Mouse (Mus musculus): ENCODE measurements at regions not wholly inside any gene's neighbourhood (a gene's known extent, or its start where the extent isn't known, plus 50 kb on each side); places are given as distances from the start of the nearest gene placed in this dataset.

DNA sequence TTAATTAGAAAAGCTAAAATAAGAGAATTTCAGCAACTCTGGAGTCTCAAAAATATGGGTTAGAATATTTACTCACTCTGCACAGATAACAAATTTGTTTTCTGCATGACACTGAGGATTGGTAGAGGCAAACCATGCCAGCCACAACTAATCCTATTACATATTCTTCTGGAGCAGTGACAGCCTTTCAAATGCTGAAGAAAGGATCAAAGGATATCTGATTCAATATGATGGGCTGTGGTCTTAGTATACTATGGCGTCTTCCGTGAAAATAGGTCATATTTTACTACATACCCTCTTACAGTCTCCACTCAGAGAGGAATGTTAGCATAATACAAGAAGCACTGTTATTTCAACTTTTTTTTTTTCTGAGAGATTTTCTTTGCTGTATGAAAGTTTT is 1375.1 kb upstream of the Zeb2 start:
- ATAC-seq (ENCODE audit: insufficient number of reproducible peaks, low FRiP score, low TSS enrichment), result no peak

DNA sequence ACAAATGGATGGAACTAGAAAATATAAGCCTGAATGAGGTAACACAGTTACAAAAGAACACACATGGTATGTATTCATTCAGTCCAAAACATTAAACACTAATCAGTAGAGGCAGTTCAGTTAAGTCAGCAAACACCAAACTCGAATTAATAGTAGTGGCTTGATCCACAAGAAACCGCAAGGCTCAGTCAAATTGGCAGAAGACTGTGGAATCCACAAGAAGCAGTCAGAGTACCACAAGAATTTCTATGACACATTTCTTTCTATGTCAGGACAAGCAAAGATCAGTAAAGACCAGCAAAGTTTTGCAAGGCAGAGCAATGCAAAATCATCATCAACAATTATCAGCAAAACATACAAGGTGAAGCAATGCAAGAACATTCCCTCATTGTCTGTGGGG is 1373.9 kb upstream of the Zeb2 start:
- ATAC-seq (ENCODE audit: insufficient number of reproducible peaks, low FRiP score, low TSS enrichment), result no peak

DNA sequence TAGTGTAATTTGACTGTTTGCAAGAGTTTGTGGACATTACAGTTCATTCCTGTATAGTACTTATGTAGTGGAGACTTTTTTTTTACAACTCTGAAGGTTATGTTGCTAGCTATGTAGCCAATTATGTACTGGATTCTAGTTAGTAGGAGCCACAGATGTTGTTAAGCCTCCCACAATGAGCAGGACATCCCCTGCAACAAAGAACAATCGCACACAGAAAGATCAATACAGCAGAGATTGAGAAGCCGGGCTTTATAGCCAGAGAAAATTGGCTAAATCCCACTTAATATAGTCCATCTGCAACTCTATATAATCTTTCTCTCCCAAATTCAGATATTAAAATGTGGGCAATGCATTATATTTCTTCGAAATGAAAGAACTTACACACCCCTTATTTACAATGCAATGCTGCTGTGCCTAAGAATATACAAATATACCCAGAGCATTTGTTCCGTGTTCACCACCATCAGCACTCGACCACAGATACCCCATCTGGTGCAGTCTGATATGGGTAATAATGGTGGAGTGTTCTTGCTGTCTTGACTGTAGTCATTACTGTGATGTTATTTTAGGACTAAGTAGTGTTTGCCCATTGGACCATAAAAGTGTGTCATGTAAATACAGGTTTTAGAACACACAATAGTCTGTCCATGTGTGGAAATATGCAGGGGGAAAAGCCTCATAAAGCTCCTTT is 1351.9 kb upstream of the Zeb2 start:
- ATAC-seq (ENCODE audit: insufficient number of reproducible peaks, low FRiP score, low TSS enrichment), result no peak

DNA sequence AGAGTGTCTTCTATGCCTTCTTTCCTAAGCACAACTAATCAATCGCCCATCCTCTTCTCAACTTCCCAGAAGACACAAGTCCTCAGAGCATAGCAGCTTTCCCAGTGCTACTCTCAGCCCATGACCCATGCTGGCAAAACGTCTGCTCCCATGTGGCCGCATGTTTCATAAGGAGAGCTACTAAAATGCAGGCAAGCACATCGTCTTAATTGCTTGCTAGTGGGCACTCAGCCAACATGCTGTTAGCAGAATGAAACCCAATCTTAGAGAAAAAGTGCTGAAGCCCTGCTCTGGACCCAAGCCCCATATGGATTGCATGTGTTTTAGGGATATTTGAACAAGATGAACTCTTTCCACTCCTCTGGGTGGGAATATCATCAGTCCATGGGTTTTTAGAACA is 1348.2 kb upstream of the Zeb2 start:
- no peak for ATAC-seq (ENCODE audit: insufficient number of reproducible peaks, low FRiP score, low TSS enrichment)

DNA sequence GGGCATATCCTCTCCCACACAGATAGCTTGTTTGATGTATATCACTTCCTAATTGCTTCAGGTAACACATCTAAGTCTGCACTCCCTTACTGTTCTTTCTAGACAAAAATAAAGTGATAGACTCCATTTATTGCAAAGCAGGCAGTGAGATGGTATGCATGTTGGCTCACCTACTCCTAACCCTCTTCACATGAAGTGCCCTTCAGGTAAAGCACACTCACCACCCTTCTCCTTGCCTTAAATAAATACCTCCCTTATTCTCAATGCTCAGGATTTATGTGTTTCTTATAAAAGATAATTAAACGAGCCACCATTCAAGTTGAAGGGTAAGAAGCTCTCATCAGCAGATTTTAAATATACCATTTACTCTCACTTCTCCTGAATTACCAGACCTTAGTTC is 1347.7 kb upstream of the Zeb2 start:
- ATAC-seq (ENCODE audit: insufficient number of reproducible peaks, low FRiP score, low TSS enrichment), result no peak

DNA sequence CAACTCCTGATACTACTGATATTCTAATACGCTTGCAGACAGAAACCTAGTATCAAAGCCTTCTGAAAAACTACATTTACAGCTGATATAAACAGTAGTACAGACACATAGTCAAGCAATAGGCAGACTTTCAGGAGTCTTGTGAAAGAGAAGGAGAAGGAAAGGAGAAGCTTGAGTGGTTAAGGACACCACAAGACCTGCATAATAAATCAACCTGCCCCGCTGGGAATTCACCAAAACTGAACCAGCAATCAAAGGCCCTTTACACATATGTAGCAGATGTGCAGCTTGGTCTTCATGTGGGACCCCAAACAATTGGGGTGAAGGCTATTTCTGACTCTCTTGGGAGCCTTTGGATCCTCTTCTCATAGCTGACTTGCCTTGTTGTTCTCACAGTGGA is 1345.5 kb upstream of the Zeb2 start:
- no peak for ATAC-seq (ENCODE audit: insufficient number of reproducible peaks, low FRiP score, low TSS enrichment)

DNA sequence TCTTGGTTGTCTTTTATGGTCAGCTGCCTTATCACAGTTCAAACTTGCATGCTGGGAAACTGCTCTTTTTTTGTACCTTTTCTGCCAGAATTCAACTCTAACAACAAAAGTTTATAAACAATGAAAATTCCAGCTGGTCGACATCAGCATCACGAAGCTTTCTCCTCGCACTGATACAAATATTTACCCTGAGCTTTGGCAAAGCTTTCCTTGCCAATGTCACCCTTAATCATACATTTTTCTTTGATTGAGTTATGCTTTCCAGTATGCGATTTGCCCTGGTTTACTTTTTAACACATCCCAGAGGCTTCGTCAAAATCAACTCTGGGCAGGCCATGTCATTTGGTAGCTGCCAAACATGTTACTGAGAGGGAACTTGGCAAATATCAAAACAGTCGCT is 1333.5 kb upstream of the Zeb2 start:
- no peak for ATAC-seq (ENCODE audit: insufficient number of reproducible peaks, low FRiP score, low TSS enrichment)

DNA sequence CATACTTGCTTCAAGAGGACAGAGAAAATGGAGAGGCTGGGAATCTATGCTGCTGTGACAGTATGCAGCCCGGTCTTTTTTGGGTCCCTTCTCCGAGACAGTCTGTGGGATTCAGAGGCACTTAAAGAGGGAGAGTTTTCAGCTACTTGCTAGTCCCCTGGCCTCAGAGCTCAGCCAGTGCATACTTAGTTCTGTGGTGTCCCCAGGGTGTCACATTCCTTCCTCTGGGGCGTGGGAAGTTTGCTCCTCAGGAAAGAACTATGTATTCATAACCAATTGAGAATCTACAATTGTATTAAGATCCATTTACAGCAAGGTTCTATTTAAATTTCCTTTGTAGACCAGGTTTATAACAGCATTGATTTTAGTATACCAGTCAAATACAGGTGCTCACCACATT is 1328.1 kb upstream of the Zeb2 start:
- no peak for ATAC-seq (ENCODE audit: insufficient number of reproducible peaks, low FRiP score, low TSS enrichment)

DNA sequence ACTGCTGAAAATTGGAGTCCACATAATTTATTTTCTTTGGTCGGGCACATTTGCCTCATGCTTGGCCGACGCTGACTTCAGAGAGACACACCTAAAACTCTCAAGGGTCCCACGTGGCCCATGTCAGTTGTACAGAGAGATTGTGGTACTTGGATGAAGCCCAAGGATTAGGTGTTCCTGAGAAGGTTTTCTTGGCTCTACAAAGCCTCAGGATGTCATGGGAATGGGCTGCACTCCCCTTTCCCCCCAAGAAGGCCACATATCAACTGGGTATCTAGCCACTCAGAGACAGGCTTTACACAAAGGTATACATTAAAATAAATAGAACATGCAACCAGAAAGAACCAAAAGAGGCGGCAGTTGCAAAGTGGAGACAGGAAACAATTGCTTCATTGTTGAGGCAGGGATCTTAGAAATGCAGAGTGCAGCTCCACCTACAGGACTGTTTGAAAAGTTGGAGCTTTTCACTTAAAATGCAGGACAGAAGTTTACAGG is 1326.5 kb upstream of the Zeb2 start:
- no peak for ATAC-seq (ENCODE audit: insufficient number of reproducible peaks, low FRiP score, low TSS enrichment)

DNA sequence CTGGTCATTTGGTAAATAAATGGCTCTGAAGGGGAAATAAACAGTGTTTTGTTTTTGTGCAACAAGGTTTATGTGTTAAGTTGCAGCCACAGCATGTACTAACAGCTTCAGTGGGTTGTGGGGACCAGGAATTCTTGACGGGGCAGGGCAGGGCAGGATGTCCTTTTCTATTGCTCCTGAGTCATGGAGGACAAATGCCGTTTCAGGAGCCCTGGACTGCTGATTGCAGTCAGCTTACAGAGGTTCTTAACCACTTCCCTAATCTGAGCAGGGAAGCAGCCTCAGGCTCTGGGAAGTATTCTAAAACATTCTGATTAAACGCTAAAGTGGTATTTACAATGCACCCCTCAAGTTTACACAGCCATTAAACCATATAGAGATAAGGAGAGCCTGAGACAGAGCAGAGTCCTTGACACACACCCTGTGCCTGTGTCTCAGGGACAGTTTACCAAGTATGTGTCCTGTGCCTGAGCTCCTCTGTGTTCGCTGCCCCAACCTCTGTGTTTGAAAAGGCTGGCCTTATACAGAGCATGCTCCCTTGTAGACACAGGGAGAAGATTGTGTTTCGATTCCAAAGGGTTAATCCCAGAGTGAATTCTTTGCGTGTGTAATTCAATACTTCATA is 1326.0 kb upstream of the Zeb2 start:
- ATAC-seq (ENCODE audit: insufficient number of reproducible peaks, low FRiP score, low TSS enrichment), result no peak

DNA sequence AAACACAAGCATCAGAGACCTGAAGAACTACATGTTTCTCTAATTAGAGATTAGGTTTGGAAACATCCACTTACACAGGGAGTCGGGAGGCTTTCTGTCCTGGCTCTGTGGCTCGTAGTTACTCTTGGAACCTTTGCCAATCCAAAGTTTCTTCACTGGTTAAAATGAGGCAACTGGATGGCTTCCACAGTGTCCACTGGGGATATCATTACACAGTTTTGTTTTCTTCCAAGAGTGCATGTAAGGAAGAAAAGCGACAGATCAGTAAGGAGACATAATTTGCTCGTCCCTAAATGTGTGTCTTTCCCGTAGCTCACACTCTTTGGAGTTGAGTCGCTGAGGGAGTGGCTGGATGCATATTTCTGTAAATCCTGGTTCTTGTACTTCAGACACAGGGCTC is 1325.4 kb upstream of the Zeb2 start:
- ATAC-seq (ENCODE audit: insufficient number of reproducible peaks, low FRiP score, low TSS enrichment), result no peak

DNA sequence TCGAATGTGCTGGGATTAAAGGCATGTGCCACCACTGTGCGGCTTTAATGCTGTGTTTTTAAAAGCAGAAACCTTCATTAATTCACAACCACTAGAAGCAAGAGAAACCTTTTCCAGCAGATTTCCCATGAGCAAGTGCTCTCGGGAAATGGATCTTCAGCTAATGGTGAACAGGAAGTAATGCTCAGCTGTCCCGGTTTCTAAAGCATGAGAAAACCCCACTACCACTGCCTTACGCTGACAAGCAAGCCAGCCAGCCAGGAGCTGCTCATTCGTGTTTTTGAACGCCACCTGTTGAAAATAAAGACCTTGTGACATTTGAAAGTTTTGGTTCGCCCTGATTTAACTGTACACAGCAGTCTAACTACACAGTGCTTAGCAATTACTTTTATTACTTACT is 1324.7 kb upstream of the Zeb2 start:
- ATAC-seq (ENCODE audit: insufficient number of reproducible peaks, low FRiP score, low TSS enrichment), result no peak

DNA sequence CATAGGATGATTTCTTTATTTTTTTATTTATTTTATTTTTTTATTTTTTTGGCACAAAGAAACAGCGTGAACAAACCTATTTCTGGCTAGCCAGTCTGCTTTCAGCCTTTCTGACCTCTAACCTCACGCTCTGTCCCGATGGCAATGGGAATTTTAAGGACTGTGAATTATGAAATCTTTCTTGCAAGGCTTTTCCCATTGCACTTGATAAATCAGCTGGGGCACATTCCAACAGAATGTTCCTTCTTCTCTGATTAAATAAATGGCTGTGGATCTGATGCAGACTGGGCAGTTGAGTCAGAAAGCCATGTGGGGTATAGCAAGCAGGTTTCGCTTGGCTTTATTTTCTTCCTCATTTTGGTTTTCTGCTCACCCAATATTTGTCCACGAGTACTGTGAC is 1324.2 kb upstream of the Zeb2 start:
- no peak for ATAC-seq (ENCODE audit: insufficient number of reproducible peaks, low FRiP score, low TSS enrichment)

DNA sequence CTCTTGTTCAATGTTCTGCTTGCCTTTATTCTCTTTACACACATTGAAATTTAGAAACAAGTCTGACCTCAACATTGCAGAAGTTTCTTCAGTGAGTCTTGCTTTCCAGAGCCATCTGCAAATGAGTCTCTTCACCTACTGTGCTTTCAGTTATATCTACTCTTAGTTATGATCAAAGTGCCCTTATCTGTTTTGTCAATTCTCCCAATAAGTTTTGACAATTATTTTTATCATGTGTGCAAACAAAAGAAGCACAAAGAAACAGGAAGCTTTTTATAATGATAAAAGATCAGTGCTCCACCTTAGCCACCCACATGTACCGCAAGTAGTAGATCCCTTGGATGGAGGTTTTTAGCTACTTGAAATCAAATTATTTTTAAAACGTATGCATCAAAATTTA is 1322.8 kb upstream of the Zeb2 start:
- ATAC-seq (ENCODE audit: insufficient number of reproducible peaks, low FRiP score, low TSS enrichment), result no peak

DNA sequence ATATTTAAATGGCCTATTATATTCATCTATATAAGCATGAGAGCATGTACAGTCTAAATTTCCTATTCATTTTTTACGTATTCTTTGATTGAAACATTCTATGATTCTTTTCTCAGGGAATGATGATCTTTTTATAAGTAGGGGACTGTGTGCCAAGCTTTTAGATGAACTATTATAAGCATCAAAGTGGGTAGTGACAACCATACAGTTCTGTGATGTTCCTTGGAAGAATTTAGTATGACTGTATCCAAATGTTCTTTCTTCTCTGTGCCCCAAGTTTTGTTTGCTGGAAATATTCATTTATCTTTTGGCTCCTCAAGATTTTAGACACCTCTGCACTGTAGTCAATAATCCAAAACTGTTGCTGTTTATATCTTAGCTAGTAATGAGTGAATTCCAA is 1301.1 kb upstream of the Zeb2 start:
- ATAC-seq (ENCODE audit: insufficient number of reproducible peaks, low FRiP score, low TSS enrichment), result no peak

DNA sequence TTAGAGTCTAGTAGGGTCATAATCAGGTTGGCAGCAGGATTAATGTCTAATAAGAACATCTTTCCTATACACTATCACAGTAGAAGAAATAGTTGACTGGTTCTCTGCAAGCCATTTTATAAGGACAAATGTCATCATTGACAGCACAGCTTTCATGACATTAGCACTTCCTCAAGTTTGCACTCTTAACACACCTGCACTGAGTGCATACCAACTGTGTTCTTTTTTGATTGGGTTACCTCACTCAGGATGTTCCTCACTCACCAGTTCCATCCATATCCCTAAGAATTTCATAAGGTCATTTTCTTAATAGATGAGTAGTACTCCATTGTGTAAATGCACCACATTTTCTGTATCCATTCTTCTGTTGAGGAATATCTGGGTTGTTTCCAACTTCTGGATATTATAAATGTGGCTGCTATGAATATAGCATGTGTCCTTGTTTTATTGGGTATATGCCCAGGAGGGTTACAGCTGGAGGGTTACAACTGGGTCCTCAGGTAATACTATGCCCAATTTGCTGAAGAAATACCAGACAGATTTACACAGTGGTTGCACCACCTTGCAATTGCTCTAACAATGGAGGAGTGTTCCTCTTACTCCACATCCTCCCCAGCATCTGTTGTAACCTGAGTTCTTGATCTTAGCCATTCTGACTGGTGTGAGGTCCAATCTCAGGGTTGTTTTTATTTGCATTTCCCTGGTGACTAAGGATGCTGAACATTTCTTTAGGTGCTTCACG is 1285.3 kb upstream of the Zeb2 start:
- no peak for ATAC-seq (ENCODE audit: insufficient number of reproducible peaks, low FRiP score, low TSS enrichment)

DNA sequence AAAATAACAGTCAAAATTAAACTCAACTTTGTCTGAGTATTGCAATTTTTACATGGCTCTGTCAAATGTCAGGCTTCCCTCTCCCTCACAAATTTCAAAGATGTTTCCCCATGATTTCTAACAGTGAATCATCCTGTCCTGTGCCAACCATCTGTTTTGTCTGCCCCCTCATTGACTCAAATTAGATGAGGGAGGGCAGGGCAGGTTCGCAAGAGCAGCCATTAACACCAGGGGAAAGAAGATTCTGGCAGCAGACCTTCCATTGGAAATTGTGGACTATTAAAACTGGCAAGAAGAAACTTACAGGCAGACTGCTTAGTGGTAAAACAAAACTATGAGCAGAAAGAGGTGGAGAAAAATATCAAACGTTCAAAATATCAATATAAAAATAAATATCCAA is 1277.0 kb upstream of the Zeb2 start:
- ATAC-seq (ENCODE audit: insufficient number of reproducible peaks, low FRiP score, low TSS enrichment), result no peak

DNA sequence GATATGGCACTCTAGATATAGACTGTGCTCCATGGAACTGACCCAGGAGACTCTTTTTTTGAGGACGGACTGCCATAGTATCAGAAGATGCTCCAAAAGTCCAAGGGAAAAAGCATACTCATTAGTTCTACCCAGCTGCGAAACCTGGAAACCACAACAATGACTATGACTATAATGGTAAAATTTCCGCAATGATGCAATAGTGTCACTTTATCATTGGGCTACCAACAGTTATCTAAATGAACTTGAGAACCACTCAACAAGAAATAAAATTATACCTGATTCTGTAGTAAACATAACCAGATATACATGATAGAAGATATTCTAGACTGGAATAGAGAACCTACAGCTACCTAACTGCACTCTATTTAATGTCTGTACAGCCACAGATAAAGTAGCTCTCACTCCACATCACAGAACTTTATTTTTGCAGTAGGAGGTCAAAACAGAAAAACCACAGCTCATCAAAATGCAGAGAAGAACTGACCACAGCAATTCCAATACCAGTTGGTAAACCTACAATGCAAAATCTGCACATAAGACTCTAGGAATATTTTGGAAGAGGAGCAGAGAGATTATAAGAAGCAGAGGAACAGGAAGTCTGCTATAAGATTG is 1255.8 kb upstream of the Zeb2 start:
- no peak for ATAC-seq (ENCODE audit: insufficient number of reproducible peaks, low FRiP score, low TSS enrichment)

DNA sequence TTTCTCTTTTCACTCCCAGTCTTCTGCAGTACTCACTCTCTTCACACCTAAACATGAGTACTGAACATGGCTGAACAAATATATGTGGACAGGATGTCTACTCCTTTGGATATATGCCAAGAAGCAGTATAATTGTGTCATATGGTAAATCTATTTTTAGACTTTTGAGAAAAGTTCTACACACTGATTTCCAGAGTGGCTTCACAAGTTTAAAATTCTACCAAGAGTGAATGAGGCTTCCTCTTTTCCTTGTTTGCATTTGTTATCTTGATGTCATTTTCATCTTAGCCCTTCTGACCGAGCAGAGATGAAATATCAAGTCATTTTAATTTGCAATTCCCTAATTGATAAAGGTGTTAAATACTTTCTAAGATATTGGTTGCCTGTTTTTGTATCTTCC is 1254.6 kb upstream of the Zeb2 start:
- ATAC-seq (ENCODE audit: insufficient number of reproducible peaks, low FRiP score, low TSS enrichment), result no peak

DNA sequence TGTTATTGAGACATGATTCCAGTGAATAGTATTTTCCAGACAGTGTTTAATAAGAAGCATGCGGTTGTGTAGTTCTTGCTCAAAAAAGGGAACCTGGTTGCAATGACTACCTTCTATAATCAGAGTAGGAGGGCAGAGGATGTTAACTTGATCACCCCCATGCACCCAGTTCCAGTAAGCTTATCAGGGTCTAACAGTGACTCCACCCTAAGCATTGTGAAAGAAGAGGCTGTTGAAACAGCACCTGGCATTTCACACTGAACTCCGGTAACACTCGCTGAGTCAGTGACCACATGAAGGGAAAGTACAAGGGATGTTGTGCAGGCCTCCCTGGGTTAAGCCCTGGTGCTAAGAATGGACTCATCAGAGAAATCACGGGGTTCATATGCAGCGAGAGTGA is 1253.8 kb upstream of the Zeb2 start:
- ATAC-seq (ENCODE audit: insufficient number of reproducible peaks, low FRiP score, low TSS enrichment), result no peak

DNA sequence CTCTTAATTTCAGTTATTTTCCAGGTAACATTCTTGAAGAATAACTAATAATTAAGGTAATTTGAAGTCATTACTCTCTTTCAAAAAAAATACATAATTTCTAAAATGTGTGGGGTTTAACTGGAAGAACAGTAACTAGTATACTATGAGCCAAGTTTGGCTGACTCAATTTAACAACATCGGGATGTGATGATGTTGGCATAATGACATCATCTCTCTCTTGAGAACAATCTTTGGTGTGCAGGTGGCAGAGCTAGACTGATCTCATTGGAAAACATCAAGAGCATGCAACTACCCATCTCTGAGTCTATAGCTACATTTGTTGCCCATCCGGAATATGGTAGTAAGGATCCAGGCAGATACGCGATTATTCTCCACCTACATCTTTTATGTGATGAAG is 1251.7 kb upstream of the Zeb2 start:
- ATAC-seq (ENCODE audit: insufficient number of reproducible peaks, low FRiP score, low TSS enrichment), result no peak
